Mouse (Mus musculus) megakaryocyte, embryonic 14.5 days (primary cell): ENCODE measurements around the gene Slc7a1.

Experiments used
- FLI1 ChIP-seq: IDR thresholded peaks from 2 replicates; pipeline ENCODE4 v1.6.1; 2012; ENCODE audit warnings: low read length, inconsistent platforms, mixed read lengths
- GATA1 ChIP-seq: IDR thresholded peaks from 3 replicates; pipeline ENCODE4 v1.6.1; 2012; ENCODE audit warnings: mixed read lengths, low read length, inconsistent platforms, borderline replicate concordance

DNA sequence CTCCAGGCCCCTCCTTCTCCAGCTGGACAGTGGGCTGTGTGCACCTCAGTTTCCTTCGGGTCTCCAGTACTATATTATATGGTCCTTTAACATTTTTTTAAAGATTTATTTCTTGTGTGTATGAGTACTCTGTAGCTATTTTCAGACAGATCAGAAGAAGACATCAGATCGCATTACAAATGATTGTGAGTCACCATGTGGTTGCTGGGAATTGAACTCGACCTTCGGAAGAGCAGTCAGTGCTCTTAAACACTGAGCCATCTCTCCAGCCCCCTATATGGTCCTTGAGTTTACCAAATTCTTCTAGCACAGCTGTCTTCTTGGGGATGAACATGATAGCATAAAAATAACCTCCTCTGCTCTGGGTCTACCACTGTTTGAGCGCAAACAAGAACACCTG is 60.6 kb downstream of the Slc7a1 start:
- TF ChIP-seq GATA1 (no peak), FLI1 (no peak)
